9 mouse cellular contexts compared by ENCODE assay signal in genomic region chr6:54485973-54486569, GRCm38 (mm10). TPM values are rescaled to one million over a fixed set of nuclear protein-coding genes. Genes with fewer than 3 reads are reported as not detected.
DNase-seq lines count a peak whose midpoint lies in the region; ATAC-seq and TF ChIP-seq lines count a peak whose summit lies in the region.
"Had no signal": no experiment of that assay in that cellular context is flagged by ENCODE, and none has a peak within 500 bp of the region (broad histone marks: within the 10 kb centered on the region; RNA-seq: fewer than 3 reads in every experiment).

No protein-coding gene starts in this region.

- no peak overlapping the region for H3K27ac ChIP-seq in lung, embryonic 14.5 days (ENCODE audit: low read depth)
- H3K27ac ChIP-seq in forebrain, embryonic 15.5 days (replicated peaks) = no peak overlapping the region
- no peak overlapping the region for H3K27ac ChIP-seq in limb, embryonic 13.5 days
- no peak overlapping the region for H3K27ac ChIP-seq in stomach, embryonic 16.5 days (ENCODE audit: low read length)

- no peaks in the 10 kb centered on the region for H3K36me3 ChIP-seq in lung, embryonic 14.5 days (ENCODE audit: insufficient read depth)
- no peaks in the 10 kb centered on the region for H3K36me3 ChIP-seq in forebrain, embryonic 15.5 days
- no peaks in the 10 kb centered on the region for H3K36me3 ChIP-seq in limb, embryonic 13.5 days
- H3K36me3 ChIP-seq in stomach, embryonic 16.5 days (ENCODE audit: control insufficient read depth, insufficient read depth, low read length) = no peaks in the 10 kb centered on the region

- no peak overlapping the region for H3K9ac ChIP-seq in lung, embryonic 14.5 days
- H3K9ac ChIP-seq in forebrain, embryonic 15.5 days (replicated peaks) = peak overlapping the region; percentile 22; the same call in 1 of the 2 replicates
- peak overlapping the region; percentile 50; the same call in 1 of the 2 replicates for H3K9ac ChIP-seq in limb, embryonic 13.5 days
- no peak overlapping the region for H3K9ac ChIP-seq in stomach, embryonic 16.5 days (ENCODE audit: low read length)

- TF ChIP-seq CTCF in lung, embryonic 14.5 days (IDR thresholded peaks at IDR 0.05; ENCODE audit: low read depth) = no peak

- H3K4me3 ChIP-seq in lung, embryonic 14.5 days (ENCODE audit: low read depth, low read length) = peak overlapping the region; percentile 22; the same call in 1 of the 2 replicates
- H3K4me3 ChIP-seq in forebrain, embryonic 15.5 days = peak overlapping the region; percentile 33
- peak overlapping the region; percentile 37 for H3K4me3 ChIP-seq in limb, embryonic 13.5 days
- peak overlapping the region; percentile 32 for H3K4me3 ChIP-seq in stomach, embryonic 16.5 days (replicated peaks; ENCODE audit: low read length)

- H3K4me2 ChIP-seq in lung, embryonic 14.5 days = peak overlapping the region; percentile 57
- H3K4me2 ChIP-seq in forebrain, embryonic 15.5 days (replicated peaks) = peak overlapping the region; percentile 49; the same call in 1 of the 2 replicates
- peak overlapping the region; percentile 69 for H3K4me2 ChIP-seq in limb, embryonic 13.5 days (replicated peaks)
- peak overlapping the region; percentile 58 for H3K4me2 ChIP-seq in stomach, embryonic 16.5 days (ENCODE audit: low read depth, low read length)

- WGBS in lung, embryonic 14.5 days = 14% methylated on average over 6 of the region's 6 CpGs
- 36% methylated on average over 6 of the region's 6 CpGs for WGBS in forebrain, embryonic 15.5 days
- WGBS in limb, embryonic 13.5 days = 18% methylated on average over 6 of the region's 6 CpGs
- 29% methylated on average over 6 of the region's 6 CpGs for WGBS in stomach, embryonic 16.5 days

- no peaks in the 10 kb centered on the region for H3K9me3 ChIP-seq in lung, embryonic 14.5 days (ENCODE audit: low read depth, low read length)
- no peaks in the 10 kb centered on the region for H3K9me3 ChIP-seq in forebrain, embryonic 15.5 days
- no peaks in the 10 kb centered on the region for H3K9me3 ChIP-seq in limb, embryonic 13.5 days
- H3K9me3 ChIP-seq in stomach, embryonic 16.5 days (replicated peaks; ENCODE audit: control insufficient read depth, low read length) = no peaks in the 10 kb centered on the region

- no peaks in the 10 kb centered on the region for H3K4me1 ChIP-seq in lung, embryonic 14.5 days (ENCODE audit: insufficient read depth)
- peaks cover 10% of the 10 kb centered on the region for H3K4me1 ChIP-seq in forebrain, embryonic 15.5 days
- peaks cover 10% of the 10 kb centered on the region for H3K4me1 ChIP-seq in limb, embryonic 13.5 days
- no peaks in the 10 kb centered on the region for H3K4me1 ChIP-seq in stomach, embryonic 16.5 days (ENCODE audit: control insufficient read depth, insufficient read depth, low read length)

- ATAC-seq in lung, embryonic 14.5 days (ENCODE audit: insufficient read depth) = 0 out of 2 replicates have a peak, but pooled peaks have one; percentile 38
- ATAC-seq in forebrain, embryonic 15.5 days (replicated peaks) = no peak
- no peak; the same call in 1 of the 2 replicates for ATAC-seq in limb, embryonic 13.5 days (ENCODE audit: low FRiP score, low read depth)
- no peak for ATAC-seq in stomach, embryonic 16.5 days (ENCODE audit: insufficient read depth, low FRiP score)

- no peak for DNase-seq in lung, embryonic 14.5 days
- DNase-seq in lung, postnatal 14 days = no peak
- DNase-seq in gastrocnemius, postnatal 10 days = no peak
- DNase-seq in right cerebral cortex, postnatal 10 days (ENCODE audit: low spot score in 2 of 2) = no peak
- DNase-seq: cerebellum, adult 2 months; layer of hippocampus, postnatal 36 days had no signal

- peaks cover 13% of the 10 kb centered on the region for H3K27me3 ChIP-seq in lung, embryonic 14.5 days (ENCODE audit: insufficient read depth, low read length)
- H3K27me3 ChIP-seq in forebrain, embryonic 15.5 days = no peaks in the 10 kb centered on the region
- H3K27me3 ChIP-seq in limb, embryonic 13.5 days = peaks cover 55% of the 10 kb centered on the region
- no peaks in the 10 kb centered on the region for H3K27me3 ChIP-seq in stomach, embryonic 16.5 days (ENCODE audit: control insufficient read depth, insufficient read depth, low read length)

RNA-seq across cellular contexts. Expression of gene Wipf3, which starts 56.7 kb away (rescaled TPM):
- polyA plus RNA-seq in lung, embryonic 14.5 days (2014; fragmentation: Nextera tagmentation; extraction: Ambion mirVana) = 1.9 and 2.2 TPM in 2 replicates
- 3.6 and 4.6 TPM in 2 replicates for polyA plus RNA-seq in forebrain, embryonic 15.5 days (2015; fragmentation: Nextera tagmentation; extraction: Ambion mirVana)
- 1.6 and 2.1 TPM in 2 replicates for polyA plus RNA-seq in limb, embryonic 13.5 days (2015; fragmentation: Nextera tagmentation; extraction: Ambion mirVana)
- polyA plus RNA-seq in stomach, embryonic 16.5 days (2015; fragmentation: Nextera tagmentation; extraction: Ambion mirVana) = 0.85 and 1.0 TPM in 2 replicates
- total RNA-seq in gastrocnemius, postnatal 10 days (2021) = 10 to 100 TPM in 1 of 2 experiments, 1 to 10 TPM in 1; 9.7 to 10.4 TPM

Comparison
In these comparisons a context has a peak if more than half of its experiments do, and no peak if none do; other contexts are left out.
1. H3K9ac ChIP-seq: peak in forebrain, embryonic 15.5 days (single experiment) and limb, embryonic 13.5 days (single experiment); none in lung, embryonic 14.5 days (single experiment) and stomach, embryonic 16.5 days (single experiment).
2. Peak in every context shown above with its lines, with median percentiles within 50 percentile points of each other: H3K4me2 ChIP-seq and H3K4me3 ChIP-seq.